In the genomic region with DNA sequence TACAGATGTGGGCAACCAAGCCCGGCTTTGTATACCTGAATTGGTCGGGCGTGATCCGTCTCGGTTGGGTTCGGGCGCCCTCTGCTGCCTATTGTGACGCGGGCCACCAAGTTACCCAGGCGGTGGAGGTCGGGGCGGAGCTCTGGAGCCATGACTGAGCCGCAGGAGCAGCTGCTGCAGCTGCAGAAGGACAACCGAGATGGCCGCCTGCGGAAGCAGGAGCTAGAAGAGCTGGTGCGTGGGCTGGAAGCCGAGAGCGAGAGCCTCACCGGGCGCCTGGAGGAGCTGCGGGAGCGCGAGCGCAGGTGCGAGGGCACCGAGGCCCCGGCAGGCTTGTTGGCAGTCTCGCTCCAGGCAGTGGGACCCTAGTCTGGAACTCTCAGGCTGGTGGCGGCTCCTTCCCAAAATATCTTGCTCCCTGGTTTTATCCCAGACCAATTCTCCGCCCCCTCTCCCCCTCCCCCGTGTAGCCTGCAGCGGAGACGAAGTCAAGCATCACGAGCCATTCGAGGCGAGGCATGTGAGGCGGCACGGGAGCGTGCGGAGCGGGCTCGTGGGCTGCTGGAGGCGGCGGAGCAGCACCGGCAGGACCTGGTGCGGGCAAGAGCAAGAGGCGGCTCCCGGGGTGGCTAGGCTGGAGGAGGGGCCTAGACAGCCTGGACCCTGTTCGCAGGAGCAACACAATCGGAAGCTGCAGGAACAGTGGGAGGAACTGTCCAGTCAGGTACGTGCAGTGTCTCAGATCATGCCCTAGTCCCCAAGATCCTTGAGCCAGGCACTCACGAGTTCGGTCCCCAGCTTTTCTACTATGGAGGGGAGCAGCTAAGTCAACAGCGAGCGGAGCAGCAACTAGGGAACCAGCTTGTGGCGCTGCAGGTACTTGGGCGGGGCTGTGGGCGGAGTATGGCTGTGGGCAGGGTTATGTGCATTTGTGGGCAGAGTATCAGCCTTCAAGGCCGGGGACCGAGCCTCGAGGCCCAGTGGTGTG, we compare ENCODE assay signal across 8 mouse cellular contexts. TPM values are rescaled to one million over a fixed set of nuclear protein-coding genes. Genes with fewer than 3 reads are reported as not detected.
DNase-seq lines count a peak whose midpoint lies in the region; ATAC-seq lines count a peak whose summit lies in the region.

No protein-coding gene starts in this region.

- ATAC-seq in hindbrain, embryonic 11.5 days (ENCODE audit: low FRiP score) = peak; percentile 93

- H3K27me3 ChIP-seq in hindbrain, embryonic 11.5 days (ENCODE audit: control insufficient read depth, insufficient read depth, low read length) = peaks cover 26% of the 10 kb centered on the region

- H3K4me3 ChIP-seq in hindbrain, embryonic 11.5 days (ENCODE audit: low read depth, low read length) = peak overlapping the region; percentile 52

- H3K4me2 ChIP-seq in hindbrain, embryonic 11.5 days (replicated peaks; ENCODE audit: low read depth, low read length) = peak overlapping the region; percentile 93

- H3K9me3 ChIP-seq in hindbrain, embryonic 11.5 days (ENCODE audit: control insufficient read depth, low read length) = no peaks in the 10 kb centered on the region

- peaks cover 11% of the 10 kb centered on the region for H3K4me1 ChIP-seq in hindbrain, embryonic 11.5 days (replicated peaks; ENCODE audit: control insufficient read depth, insufficient read depth, low read length)

- under 1% methylated on average over 60 of the region's 62 CpGs for WGBS in hindbrain, embryonic 11.5 days

- DNase-seq in MN1 (ENCODE audit: low spot score) = peak; percentile 95
- peak; percentile 89 for DNase-seq in cerebellum, adult 9-10 months
- DNase-seq in frontal cortex, adult 2 months (ENCODE audit: extremely low spot score in 1 of 2, low spot score in 1 of 2) = peak; percentile 87 to 97
- peak; percentile 94 for DNase-seq in hindbrain, embryonic 11.5 days (ENCODE audit: low spot score)
- DNase-seq in layer of hippocampus, postnatal 10 days (ENCODE audit: low spot score in 2 of 2) = peak; percentile 94 to 96
- DNase-seq in lung, postnatal 10 days = peak; percentile 96
- peak; percentile 93 for DNase-seq in ovary, postnatal 36 days (ENCODE audit: low spot score)
- DNase-seq in thymus, postnatal 25 days = peak; percentile 98

- no peaks in the 10 kb centered on the region for H3K36me3 ChIP-seq in hindbrain, embryonic 11.5 days (ENCODE audit: control insufficient read depth, insufficient read depth, low read length)

- peak overlapping the region; percentile 58; the same call in 1 of the 2 replicates for H3K27ac ChIP-seq in hindbrain, embryonic 11.5 days (ENCODE audit: low read depth, low read length)

- H3K9ac ChIP-seq in hindbrain, embryonic 11.5 days (ENCODE audit: low read depth, low read length) = peak overlapping the region; percentile 59

RNA-seq across cellular contexts. Expression of a gene that starts 0.6 kb away (rescaled TPM):
- 338 and 351 TPM in 2 replicates for polyA plus RNA-seq in frontal cortex, adult 2 months (2012; rRNA removed)
- 5.7 and 7.7 TPM in 2 replicates for polyA plus RNA-seq in hindbrain, embryonic 11.5 days (2014; fragmentation: Nextera tagmentation; extraction: Ambion mirVana)
- total RNA-seq in layer of hippocampus, postnatal 10 days (2021) = 100 to 1,000 TPM; 103 to 127 TPM

RNA-seq across cellular contexts. Expression of a gene that starts 43.1 kb away (rescaled TPM):
- polyA plus RNA-seq in frontal cortex, adult 2 months (2012; rRNA removed) = 5.8 and 6.1 TPM in 2 replicates
- 7.9 and 8.7 TPM in 2 replicates for polyA plus RNA-seq in hindbrain, embryonic 11.5 days (2014; fragmentation: Nextera tagmentation; extraction: Ambion mirVana)
- 1 to 10 TPM; 6.1 to 6.2 TPM for total RNA-seq in layer of hippocampus, postnatal 10 days (2021)

RNA-seq across cellular contexts. Expression of a gene that starts 54.7 kb away (rescaled TPM):
- polyA plus RNA-seq in frontal cortex, adult 2 months (2012; rRNA removed) = 2.1 and 4.0 TPM in 2 replicates
- polyA plus RNA-seq in hindbrain, embryonic 11.5 days (2014; fragmentation: Nextera tagmentation; extraction: Ambion mirVana) = 0.24 and 0.74 TPM in 2 replicates
- total RNA-seq in layer of hippocampus, postnatal 10 days (2021) = 1 to 10 TPM in 1 of 2 experiments, under 1 TPM in 1; 0.73 to 1.8 TPM

Comparison
In these comparisons a context has a peak if more than half of its experiments do, and no peak if none do; other contexts are left out.
1. Peak in every context shown above with its lines: DNase-seq, ATAC-seq, H3K4me3 ChIP-seq and H3K27ac ChIP-seq.
2. RNA of a gene that starts 0.6 kb away (polyA plus RNA-seq): 338 to 351 TPM in frontal cortex, adult 2 months; 5.7 to 7.7 TPM in hindbrain, embryonic 11.5 days; every median in the first group is over 10 times any median in the second.